Mouse (Mus musculus): ENCODE data around the gene Shank2.

- TF ChIP-seq CTCF (IDR thresholded peaks at IDR 0.05) = no peak
- TF ChIP-seq EP300 (IDR thresholded peaks at IDR 0.05) = no peak
These were observed 136.1 kb downstream of the Shank2 start for GRCm38 (mm10) chr7:144137827-144138226.

Data from lung, postnatal 0 days (tissue).